Mouse (Mus musculus): ENCODE data around the gene Neu3. TPM values are rescaled to one million over a fixed set of nuclear protein-coding genes. Genes with fewer than 3 reads are reported as not detected.

Gene Neu3
- total RNA-seq, 2 experiments from 2014 or later, result 2.4 to 2.8 TPM

DNA sequence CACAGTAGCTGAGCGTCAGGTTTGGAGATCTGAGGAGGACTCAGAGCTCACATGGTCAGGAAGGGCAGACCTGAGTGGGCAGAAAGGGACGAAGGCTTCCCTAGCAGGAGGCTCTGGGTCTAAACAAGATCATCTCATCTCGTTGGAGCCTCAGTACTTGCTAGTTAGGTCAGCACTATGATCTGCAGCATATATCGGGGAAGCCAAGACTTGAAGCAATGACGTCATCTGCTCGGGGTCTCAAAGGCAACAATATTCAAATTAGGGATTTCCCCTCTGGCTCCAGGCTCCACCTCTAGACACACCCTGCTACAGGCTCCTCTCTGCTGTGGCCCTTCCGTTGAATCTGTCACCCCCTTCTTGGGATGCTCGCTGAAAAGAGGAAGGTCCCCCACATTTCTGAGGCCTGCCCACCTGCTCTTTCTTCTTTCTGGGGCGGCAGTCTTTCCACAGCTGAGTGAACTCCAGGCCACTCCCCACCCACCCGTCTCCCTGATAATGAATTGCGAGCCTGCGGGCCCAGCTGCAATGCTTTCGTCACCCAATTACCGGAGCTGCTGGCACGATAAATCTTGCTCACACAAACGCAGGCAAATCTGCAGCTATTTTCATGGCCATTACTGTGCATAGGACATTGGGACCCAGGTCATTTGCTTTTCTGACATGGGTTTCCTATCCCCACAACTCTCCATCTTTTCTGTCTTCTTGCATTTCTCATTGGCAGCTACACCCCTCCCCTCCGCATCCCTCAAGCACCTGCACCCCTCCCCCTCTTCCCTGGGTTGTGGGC is 32.8 kb downstream of the Neu3 start:
- no peak for DNase-seq

DNA sequence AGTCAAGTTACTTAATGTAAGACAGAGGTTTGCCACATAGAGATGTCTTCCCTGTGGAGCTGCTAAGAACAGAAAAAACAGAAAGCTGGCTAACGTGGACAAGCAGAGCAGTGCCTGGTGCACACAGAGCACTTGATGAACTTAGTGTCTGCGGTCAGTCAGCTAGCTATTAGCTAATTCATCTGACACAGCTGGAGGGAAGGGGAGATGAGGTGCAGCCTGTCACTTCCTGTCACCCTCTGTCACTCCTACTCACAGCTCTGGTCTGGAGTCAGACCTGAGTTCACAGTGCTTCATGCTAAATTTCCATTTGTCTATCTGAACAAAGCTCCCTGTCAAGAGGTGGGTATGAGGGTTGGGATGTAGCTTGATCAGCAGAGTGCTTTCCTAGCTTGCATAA is 34.1 kb downstream of the Neu3 start:
- no peak for DNase-seq

DNA sequence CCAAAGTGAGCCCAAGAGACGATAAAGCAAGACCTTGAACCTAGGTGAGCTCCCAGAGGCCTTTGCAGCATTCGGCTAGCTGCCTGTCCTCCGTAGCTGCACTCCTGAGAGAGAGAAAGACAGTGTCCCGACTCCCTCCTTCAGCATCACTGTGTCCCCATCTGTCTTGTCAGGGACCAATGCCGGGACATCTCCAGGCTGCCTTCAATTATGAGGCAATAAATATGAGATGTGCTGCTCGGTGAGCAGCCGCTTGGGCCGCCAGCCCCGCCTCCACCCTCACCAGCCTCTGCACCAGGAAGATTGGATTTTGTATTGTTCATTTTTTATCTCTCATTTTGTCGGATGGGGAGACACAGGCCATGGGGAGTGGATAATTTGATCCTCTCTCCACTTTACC is 37.4 kb downstream of the Neu3 start:
- no peak for DNase-seq

DNA sequence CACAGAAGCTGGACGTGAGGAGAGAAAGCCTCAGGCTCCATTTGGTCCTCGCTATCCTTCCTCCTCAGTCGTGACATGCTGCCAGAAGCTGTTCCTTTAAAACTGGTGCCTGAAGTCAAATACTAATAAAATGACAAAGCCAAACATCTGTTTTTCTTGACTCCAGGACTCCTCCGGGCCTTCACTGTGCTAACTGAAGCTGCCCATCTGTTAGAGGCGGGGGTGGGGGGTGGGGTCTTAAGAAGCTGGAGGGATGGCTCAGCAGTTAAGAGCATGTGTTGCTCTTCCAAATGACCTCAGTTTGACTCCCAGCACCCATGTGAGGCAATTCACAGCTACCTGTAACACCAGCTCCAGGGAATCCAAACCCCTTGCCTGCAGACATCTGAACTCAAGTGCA is 39.7 kb downstream of the Neu3 start:
- peak; percentile 26 for DNase-seq

DNA sequence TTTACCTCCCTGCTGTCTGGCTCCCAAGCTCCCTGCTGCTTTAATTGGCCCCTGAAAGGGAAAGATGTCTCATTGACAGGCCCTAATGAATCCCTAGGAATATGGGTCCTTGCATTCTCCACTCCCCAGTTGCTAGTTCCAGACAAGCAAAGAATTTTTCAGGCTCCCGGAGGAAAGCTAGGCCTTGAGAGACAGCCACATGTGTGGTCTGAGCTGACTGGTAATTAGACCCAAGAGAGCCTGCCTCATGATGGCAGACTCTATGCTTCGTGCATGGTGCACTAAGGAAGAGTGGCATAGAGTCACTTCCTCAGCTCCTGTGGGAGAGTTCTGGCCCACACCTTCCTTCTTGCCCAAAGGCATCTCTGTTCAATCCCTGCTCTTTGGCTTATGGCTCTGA is 40.3 kb downstream of the Neu3 start:
- no peak for DNase-seq

DNA sequence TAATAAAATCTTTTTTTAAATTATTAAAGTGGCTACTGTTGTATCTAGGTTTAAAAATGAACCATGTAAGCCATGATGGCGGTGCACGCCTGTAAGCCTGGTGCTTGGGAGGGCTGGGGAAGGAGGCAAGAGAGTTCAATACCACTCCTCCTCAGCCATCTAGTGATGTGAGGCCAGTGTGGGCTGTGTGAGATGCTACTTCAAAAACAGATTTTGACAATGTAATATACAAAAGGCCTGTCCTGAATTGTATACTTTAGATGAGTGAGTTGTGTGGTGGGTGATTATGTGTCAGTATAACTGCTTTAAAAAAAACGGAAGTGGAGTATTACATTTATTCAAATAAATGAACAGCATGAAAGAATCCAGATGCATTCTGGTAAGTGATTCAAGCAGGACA is 41.4 kb downstream of the Neu3 start:
- DNase-seq, result no peak

DNA sequence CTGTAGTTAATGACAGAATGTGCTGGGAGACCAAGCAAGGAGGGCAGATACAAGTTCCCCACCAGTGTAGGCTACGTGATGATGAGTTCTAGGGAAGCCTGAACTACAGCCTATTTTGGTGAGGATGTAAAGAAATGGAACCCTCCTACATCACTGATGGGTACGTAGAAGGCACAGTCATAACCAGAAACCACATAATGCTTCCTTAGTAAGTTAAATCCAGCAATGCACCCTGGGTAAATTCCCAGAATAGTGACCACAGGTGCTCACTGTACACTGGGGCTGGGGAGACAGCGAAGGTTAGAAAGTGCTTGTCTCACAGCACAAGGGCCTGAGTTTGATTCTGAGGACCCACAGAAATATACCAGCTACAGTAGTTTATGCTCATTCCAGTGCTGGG is 42.7 kb downstream of the Neu3 start:
- no peak for DNase-seq

DNA sequence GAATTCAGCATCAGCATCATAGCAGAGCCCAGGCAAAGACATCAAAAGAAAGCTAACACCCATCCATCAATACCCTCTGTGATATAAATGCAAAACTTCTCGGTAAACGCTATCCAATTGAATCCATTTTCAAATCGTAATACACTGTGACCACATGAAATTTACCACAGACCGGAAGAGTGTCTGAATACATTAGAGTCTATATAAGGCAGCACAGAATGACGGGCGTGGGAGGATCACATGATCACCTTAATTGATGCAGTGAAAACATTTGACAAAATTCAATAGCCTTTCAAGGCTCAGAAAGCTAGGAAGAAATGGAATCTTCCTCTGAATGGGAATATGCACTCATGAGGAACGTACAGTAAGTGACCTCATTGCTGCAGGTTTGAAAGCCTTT is 44.8 kb downstream of the Neu3 start:
- no peak for DNase-seq

DNA sequence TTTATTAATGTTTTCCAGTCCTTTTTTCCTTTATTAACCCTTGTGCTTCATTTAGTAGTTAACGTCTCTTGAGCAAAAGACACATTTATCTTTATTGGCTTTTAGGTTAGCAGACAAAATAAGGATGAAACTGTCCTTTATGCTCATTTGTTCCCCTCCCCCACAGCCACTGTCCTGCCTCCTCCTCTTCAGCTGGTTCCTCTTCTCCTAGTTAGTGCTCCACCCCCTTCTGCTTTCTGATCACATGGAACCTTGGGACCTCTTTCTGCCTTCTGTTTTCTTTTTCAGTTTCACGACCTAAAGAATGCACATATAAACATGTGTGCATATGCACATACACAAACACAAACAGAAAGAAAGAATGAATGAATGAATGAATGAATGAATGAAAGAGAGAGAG is 46.3 kb downstream of the Neu3 start:
- DNase-seq, result no peak

DNA sequence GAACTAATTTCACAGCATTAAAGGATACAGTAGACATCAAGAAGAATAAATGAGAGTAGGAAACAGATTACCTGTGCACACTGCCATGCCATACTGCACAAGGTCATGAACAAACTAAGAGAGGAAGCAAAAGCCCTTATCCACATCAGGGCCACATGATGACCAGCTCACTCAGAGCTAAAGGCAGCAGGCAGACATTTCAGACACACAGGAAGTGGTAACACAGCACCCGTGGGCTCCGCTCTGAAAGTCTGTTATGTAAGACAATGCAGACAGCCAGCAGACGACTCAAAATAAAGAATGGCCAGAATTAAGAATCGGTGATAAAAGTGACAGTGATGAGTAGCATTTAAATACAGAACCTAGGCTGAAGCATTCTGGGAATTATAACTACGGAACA is 46.8 kb downstream of the Neu3 start:
- DNase-seq, result no peak

DNA sequence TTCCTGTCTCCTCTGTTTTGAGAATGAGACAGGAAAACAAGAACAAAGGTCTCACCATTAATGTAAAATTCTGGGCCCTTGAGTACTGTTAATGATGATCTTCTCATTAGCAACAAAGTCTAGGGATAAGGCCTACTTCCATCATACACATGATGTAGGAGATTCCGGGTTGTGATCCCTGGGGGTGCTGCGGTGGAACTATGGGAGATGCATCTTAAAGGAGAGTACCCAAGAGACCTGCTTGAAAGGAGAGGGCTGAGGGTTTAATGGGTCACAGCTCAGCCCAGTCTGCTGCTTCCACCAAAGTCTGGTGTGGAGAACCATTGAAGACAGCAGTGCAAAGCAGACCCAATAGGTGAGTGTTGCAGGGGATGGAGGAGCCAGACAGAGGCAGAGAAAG is 65.0 kb downstream of the Neu3 start, which contains the start of gene Olfr521:
TSS of gene Olfr521 (plus strand) at position 301 of the 400 bp plus-strand sequence.
- no peak for DNase-seq

Other genes with a start within 250 kb of the Neu3 start
- 10 to 100 TPM; 42.5 to 46.1 TPM for gene Tpbgl, start 201.3 kb downstream of the Neu3 start, total RNA-seq (2021)
- gene Slco2b1, start 117.1 kb downstream of the Neu3 start, total RNA-seq (2021), result 1 to 10 TPM; 3.9 to 4.7 TPM
- not detected for gene Olfr520, start 98.1 kb downstream of the Neu3 start, total RNA-seq (2021)
- not detected for gene Olfr521, start 64.9 kb downstream of the Neu3 start, total RNA-seq (2021)
- gene Xrra1, start 30.7 kb upstream of the Neu3 start, total RNA-seq (2021), result under 1 TPM in 1 of 2 experiments, not detected in 1; 0.49 TPM
- gene Spcs2, start 35.0 kb upstream of the Neu3 start, total RNA-seq (2021), result 10 to 100 TPM; 65.9 to 71.4 TPM
- gene Rnf169, start 152.0 kb upstream of the Neu3 start, total RNA-seq (2021), result 1 to 10 TPM; 4.7 to 5.3 TPM
- gene Chrdl2, start 177.8 kb upstream of the Neu3 start, total RNA-seq (2021), result 1 to 10 TPM; 1.8 to 3.1 TPM